Mouse (Mus musculus) gastrocnemius, adult 8-10 months (tissue): ENCODE data around the gene Nxf1. TPM values are rescaled to one million over a fixed set of nuclear protein-coding genes. Genes with fewer than 3 reads are reported as not detected.

Source experiments
- DNase-seq, 2 experiments: peaks; one replicate each; pipeline ENCODE4 v3.0.0; 2022; ENCODE audit warnings: low spot score in 2 of 2
- total RNA-seq, 4 experiments: library from RNA; stranded (reverse); gene quantifications; 2 replicates each; pipeline ENCODE4 v1.2.4; 2022

The Nxf1 gene
- total RNA-seq, 4 experiments from 2014 or later: 24.0 to 34.0 (median 27.7) TPM

DNA sequence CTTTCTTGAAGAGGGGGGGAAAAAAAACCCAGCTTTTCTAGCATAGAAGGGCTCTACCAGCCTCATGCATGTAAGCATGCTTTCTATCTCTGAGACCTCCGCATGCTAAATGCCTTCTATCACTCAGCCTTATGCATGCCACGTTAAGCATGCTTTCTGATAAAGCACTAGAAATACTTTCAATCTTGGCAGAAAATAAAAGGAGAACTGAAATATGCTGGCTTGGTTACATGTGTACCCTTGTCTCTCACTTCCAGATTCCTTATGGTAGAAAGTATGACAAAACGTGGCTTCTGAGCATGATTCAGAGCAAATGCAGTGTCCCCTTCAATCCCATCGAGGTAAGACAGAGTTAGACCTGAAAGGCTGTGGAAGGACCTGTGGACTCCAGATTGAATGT is 6.4 kb downstream of the Nxf1 start:
- DNase-seq: no peak

DNA sequence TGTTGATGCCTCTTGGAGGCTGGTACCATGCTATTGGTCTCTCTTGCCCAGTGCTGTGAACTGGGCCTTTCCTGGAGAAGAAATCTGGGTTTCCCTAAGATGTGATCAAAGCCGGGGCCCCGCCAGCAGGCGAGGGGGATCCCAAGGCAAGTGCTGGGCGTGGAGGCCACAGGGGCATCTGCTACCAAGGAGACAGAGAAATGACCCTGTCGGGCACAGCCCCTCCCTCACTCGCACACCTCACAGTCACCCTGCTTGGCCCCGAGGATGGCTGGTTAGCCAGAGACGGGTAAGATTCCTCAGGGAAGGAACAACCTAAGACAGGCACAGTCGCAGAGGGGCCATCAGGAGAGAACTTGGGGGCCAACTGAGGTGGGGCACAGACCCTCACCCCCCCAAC is 8.7 kb downstream of the Nxf1 start:
- no peak for DNase-seq

DNA sequence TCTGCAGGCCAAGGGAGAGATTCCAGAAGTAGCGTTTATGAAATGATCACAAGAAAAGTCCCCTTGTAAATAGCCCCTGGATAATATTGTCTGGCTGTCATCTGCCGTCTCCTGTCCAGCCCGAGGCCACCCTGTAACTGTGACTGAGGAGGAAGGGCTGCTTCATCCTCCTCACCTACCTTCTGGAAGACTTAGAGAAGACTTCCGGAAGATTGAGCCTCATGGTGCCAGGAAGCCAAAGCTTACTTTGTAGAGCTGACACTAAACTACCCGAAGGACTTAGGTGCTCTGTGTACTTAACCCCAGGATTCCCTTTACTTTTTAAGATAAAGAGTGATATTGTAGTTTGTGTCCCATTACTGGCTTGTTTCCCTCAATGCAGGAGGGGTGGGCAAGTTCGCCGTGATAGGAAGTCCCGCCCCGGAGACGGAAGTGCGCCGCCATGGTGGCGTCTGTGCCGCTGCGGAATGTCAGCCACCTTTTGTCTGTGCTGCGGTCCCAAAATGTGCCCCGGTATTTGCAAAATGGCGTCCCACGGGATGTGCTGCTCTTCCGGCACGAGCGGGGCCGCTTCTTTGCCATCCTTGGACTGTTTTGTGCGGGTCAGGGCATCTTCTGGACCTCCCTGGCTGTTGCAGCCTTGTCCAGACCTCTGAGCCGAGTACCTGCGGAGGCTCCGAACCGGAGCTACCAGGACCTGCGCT is 13.8 kb downstream of the Nxf1 start, which contains the start of gene Tmem223:
TSS of gene Tmem223 (plus strand) at position 430 of the 704 bp plus-strand sequence.
- peak; percentile 45 to 71 for DNase-seq

DNA sequence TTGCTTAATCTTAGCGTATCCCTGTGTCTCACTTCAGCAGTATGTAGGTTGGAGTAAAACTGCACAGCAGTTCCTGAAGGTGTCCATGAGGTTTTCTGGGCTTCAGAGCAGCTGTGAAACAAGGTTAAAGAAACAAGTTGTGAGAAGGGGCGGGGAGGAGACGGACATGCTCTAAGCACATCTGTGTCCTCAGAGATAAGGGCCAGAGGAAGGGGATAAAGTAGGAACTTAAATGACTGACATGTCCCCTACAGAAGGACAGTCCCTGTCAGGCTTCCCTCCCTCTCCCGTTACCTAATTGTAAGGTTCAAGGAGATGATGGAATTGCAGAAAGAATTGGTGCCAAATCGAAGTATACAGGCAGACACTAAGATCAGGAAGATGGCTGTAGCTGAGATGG is 16.1 kb downstream of the Nxf1 start:
- no peak for DNase-seq

DNA sequence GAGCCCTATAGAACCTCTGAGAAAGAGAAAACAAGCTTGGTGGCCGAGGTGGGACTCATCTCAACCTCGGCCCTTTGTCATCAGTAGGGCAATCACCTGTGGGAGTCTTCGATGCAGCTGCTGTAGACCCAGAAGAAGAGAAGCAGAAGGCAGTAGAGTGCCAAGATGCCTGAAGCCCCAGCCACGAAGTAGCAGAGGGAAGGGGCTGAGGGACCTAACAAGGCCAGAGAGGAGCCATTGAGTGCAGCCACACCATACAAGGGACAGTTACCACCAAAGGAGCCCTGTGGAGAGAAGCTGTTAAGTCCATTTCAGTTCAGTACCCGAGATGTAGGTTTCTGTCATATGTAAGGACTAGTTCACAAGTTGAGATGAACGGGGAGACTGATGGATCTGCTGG is 16.5 kb downstream of the Nxf1 start:
- DNase-seq: no peak

DNA sequence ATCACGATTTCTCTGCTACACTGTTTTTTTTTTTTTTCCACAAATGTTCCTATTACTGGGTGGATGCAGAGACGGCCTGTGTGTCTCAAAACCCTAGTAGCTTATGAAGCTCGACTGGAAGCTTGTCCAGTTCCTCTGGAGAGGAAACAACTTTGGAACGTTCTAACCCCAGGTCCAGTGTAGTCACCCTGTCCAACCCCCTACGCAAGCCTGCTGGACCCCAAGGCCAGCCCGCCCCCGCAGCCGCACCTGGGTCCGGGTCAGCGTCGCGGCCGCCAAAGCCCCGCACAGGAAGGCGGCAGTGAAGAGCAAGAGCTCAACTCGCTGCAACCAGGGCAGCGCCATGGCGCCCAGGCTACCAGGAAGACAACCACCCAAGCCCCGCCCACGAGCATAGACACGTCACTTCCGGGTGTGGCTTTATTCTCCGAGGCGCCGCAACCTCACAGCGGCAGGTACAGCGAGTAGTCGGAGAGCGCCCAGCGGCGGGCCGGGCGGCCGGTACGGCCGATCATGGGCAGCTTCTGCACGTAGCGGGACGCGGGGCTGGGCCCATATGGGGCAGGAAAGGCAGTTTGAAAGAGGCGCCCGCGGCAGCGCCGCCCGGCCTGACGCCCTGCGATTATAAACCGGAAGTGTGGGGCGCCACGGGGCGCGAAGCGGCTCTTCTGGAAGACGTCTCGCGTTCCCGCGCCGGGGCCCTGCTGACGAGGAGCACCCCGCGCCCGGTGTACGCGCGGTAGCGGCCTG is 17.4 kb downstream of the Nxf1 start, which contains the start of gene Tmem179b:
TSS of gene Tmem179b (minus strand) at position 382 of the 750 bp plus-strand sequence.
- peak; percentile 91 to 92 for DNase-seq

DNA sequence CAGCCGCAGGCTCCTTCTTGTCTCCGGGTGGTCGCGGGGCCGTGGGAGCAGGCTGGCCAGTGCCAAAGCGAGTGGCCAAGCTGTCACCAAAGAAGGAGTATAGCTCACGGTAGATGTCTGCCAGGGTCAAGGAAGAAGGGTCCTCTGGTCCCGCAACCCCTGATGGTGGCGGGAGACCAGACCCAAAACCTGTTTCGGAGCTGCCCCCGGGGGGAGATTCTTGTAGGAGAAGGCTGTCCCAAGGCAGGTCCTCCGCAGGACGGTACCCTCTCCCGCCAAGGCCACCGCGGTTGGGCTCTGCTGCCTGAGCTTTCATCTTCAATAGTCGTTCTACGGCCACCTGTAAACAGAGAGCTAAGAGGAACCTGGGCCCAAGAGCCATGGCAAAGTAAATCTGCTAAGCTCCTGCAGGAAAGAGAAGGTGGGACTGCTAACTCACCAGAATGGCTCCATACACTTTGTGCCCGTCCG is 18.1 kb downstream of the Nxf1 start:
- DNase-seq: peak in 1 of 2 experiments; percentile 15

DNA sequence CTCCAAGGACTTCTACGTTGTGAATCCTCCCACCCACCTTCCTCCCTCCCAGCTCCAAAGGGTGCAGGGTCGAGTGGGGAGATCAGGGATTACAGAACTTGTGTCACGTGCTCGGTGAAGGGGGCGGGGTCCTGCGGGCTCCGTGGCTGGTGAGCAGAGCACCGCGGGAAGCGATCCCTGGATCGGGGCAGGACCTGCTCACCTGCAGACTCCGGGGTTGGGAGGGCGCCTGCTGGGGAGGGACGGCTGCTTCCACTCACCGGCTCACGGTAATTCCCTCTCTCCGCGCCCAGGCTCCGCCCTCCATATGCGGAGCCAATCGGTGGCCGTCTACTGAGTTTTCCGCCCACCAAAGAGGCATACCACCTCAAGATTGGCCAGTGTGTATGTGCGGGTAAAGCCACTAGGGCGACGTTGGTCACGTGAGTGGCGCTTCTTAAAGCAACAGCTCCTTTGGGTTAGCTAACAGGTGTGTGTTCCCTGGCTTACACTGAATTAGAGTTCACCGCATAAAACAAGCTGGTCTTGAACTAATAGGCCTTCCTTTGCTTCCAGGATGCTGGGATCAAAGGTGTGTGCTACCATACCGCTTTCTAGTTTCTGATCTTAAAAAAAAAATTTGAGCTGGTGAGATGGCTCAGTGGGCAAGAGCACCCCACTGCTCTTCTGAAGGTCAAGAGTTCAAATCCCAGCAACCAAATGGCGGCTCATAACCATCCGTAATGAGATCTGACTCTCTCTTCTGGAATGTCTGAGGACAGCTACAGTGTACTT is 29.3 kb downstream of the Nxf1 start, which contains the start of gene Taf6l:
TSS of gene Taf6l (minus strand) at position 410 of the 774 bp plus-strand sequence.
- DNase-seq: peak; percentile 84 to 91

DNA sequence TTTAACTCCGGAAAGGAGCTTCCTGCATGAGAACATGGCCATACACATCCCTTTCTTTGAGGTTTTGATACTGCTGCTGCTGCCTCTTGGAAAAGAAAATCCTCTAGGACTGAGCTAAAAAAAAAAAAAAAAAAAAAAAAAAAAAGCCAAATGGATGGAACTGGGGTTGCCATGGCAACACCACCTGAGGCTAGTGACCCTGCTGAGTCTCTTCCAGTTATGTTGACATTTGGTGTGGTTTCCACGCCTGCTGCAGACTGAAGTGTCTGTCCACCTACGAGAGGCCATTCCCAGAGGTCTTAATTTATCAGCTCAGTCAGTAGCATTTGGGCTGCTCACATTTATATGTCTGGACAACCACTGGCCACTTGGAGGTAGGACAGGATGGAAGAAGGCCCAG is 31.6 kb downstream of the Nxf1 start:
- DNase-seq: no peak

DNA sequence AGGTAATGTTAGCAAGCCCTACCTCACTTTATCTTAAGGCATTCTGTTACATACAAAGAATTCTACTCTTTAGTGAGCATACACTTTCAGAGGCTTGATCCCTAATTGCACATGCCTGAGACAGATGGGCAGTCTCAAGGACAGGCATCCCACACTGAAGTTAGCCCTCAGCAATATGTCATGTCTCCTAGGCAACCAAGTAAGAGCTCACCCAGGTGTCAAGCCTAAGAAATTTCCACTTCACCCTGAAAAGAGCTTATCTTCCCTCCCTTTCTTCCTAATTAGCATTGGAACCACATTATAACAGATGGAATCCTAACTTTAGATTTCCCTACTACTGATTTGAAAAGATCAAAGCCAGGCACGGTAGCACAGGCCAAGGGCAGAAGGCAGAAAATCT is 32.3 kb downstream of the Nxf1 start:
- no peak for DNase-seq

DNA sequence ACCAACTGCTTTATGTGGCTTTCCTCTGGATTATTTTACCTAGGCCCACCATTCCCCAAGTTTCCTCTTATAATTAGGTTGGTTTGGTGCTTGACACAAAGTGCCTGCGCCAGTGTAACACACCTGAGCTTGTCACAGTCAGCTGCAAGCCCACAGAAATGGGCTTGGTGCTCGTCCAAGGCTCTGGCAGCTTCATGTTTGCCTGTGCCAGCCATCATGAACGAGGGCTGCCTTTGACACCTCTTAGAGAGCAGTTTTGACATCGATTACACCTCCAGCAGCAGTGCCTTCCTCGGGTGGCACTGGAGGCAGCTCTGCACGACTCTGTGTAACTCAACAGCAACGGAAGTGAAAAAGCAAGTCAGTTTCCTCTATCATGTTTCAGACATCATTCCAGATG is 33.3 kb downstream of the Nxf1 start:
- DNase-seq: no peak

DNA sequence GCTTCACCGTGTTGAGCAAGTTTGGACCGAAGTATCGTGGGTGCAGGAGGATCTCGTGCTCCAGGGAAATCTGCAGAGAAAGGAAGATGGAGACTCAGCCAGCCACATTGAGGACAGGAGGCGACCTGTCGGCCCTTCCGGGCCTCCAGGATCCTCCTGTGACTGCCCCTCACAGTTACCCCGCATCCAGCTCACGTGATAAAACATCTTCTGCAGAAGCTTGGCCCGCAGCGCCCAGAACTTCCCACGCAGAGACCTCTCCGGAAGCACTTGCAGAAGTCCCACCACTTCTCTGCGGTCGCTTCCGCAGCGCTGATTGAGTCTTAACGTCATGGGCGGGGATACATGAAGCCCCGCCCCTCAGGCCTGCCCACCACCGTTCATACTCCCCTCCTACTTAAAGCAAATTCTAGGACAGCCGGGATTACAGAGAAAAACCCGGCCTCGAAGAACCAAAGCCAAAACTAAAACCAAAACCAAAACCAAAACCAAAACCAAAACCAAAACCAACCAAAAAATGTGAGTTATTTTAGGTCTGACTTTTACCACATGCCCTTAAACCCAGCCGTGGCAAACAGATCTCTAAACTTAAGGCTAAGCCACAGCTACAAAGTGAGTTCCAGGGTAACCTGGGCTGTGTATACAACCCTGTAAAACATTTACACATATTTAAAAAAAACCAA is 41.5 kb downstream of the Nxf1 start, which contains the start of gene Polr2g:
TSS of gene Polr2g (minus strand) at position 314 of the 683 bp plus-strand sequence.
- DNase-seq: peak; percentile 86 to 91

DNA sequence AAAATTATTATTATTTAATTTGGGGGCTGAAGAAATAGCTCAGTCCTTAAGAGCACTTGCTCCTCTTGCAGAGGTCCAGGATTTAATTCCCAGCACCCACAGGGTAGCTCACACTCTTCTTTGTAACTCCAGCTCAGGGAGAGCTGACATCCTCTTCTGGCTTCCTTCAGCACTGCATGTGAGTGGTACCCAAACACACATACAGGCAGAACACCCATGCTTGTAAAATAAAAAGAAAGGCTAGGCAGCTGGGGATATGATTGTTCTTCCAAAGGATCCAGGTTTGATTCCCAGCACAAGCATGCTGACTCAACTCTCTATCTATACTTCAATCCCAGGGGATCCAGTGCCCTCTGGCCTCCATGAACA is 42.1 kb downstream of the Nxf1 start:
- DNase-seq: no peak

DNA sequence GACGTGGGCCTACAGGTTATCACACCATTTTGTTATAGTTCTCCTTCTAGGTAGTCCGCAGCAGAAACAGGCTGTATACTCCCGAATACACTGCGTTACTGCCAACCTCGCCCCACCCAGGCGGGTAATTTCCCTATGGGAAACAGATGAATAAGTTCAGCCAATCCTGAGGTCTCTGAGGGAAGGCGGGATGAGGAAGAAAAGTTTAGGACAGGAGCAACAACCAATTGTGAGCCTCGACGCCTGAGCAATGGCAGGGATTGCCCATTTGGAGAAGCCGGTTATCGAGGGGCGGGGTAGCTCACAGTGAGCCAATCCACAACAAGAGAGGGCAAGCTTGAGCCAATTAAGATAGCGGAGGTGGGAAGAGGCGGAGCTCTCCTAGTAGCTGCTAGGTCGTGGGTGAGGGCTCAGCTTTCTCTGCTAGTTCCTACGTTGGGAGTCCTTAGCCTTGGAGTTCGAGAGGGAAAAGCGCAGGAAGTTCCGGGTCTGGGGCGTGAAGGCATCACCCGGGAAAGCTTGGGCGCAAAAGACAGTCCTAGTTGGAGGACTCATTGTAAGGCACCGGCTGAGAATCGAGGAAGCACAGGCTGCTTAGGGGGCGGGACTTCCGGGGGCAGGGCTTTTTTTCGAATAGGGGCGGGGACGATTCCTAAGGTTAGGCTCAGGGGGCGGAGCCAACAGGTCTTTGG is 45.4 kb downstream of the Nxf1 start, which contains the start of gene Zbtb3:
TSS of gene Zbtb3 (plus strand) at position 426 of the 692 bp plus-strand sequence.
- DNase-seq: peak; percentile 94 to 95

DNA sequence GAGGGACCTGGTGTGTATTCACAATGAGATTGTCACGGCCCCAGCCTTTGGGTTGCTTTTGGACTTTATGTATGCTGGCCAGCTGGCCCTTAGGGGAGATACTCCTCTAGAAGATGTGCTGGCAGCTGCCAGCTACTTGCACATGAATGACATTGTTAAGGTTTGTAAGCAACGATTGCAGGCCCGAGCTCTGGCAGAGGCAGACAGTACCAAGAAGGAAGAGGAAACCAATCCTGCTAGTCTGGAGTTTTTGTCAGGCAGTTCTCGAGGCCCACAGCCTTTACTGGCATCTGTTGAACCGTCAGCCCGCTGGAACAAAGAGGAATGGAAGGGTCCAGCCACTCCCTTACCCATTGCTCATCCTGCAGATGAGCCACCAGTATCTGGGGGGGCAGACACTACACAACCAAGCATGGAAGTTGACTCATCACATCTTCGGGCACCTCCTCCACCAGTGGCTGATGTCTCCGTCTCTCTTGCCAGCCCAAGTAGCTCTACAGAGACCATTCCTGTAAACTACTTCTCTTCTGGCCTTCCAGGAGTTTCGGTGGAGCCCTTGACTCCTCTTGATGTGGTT is 46.4 kb downstream of the Nxf1 start:
- DNase-seq: no peak

DNA sequence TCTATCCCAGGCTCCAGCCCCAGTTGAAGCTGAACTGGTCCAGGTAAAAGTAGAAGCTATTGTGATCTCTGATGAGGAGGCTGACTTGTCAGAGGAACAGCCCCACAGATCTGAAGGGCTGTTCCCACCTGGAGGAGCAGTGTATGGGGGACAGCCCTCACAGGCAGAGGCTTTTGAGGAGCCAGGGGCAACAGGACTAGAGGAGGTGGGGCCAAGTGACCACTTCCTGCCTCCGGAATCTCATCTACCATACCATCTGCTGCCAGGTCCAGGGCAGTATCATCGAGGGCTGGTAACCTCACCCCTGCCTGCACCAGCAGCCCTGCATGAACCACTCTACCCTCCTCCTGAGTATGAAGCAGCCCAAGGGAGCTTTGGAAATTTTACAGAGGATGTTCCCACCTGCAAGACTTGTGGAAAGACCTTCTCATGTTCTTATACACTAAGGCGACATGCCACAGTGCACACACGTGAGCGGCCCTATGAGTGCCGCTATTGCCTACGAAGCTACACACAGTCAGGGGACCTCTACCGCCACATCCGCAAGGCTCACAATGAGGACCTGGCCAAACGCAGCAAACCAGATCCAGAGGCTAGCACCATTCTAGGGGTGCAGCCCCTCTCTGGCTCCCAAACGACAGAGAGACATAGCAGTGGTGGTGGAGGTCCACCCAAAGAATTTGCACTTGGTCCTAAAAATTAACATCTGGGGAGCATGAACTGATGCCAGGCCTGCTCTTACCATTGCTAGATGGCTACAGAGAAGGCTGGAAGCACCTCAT is 47.2 kb downstream of the Nxf1 start:
- DNase-seq: no peak

DNA sequence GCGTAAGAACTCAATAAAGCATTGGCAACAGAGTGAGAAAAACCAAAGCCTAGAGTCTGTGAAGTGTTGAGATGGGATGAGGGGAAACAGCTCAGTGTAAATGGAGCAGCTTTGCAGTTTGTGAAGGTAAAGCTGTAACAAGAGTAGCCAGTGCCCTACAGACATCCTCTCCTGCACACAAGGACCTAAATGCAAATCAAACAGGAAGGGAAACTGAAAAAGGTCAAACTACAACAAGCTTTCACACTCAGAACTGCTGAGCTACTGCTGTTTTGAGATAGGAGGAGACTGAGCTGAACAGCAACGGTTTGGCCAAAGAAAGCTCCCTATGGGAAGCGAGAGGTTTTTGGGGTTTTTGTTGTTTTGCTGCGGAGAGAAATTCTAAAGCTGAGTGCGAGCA is 49.9 kb downstream of the Nxf1 start:
- DNase-seq: no peak

DNA sequence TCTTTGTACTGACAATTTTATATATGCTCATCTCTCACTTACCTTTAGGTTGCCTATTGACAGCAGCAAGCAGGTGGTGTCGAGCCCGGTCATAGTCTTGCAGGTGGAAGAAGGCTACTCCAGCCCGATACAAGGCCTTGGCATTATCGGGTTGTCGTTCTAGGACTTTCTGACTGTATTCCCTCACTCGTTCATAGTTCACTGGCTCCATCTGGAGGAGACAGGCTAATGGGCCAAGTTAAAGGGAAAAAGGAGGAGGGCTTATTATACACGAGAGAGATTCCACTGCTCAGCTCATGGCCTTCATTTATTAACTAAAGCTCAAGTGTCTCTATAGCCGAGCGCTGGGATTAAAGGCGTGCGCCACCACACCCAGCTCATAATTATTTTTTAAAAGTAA is 58.9 kb downstream of the Nxf1 start:
- no peak for DNase-seq

DNA sequence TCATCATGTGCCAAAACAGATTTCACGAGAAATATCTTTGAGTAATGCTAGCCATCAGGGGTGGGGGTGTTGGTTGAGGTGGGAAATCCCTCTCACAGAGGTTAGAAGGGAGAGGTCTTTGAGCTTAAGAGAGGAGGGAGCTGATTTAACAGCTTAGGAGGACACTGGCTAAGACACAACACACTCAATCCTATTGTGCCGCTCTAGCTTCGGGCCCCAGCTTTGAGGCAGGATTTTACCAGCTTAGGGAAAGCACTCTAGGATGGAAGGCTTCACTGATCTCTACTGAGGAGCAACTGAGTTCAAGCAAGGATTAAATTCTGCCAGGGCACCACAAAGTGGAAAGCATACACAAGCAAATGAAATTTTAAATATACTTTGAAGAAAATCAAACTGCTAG is 60.1 kb downstream of the Nxf1 start:
- DNase-seq: no peak
